Mouse (Mus musculus): Measurements from ENCODE around the gene Kazn.
A peak's percentile ranks its signal among the peaks of the same experiment; 100 is the strongest.

Gene Kazn

GRCm38 (mm10) chr4:142079629-142080486 lies 159.3 kb downstream of the Kazn start:
- peak in 1 of 2 experiments; percentile 16 for DNase-seq (ENCODE audit: low spot score in 2 of 2)

GRCm38 (mm10) chr4:142077572-142078271 lies 161.5 kb downstream of the Kazn start:
- DNase-seq (ENCODE audit: low spot score in 2 of 2), result peak; percentile 56 to 63

GRCm38 (mm10) chr4:142076883-142077282 lies 162.3 kb downstream of the Kazn start:
- DNase-seq (ENCODE audit: low spot score in 2 of 2), result no peak

- DNase-seq (ENCODE audit: low spot score in 2 of 2), result no peak
Observed at GRCm38 (mm10) chr4:142075931-142076330, 163.3 kb downstream of the Kazn start.

GRCm38 (mm10) chr4:142074060-142074732 lies 165.0 kb downstream of the Kazn start:
- no peak for DNase-seq (ENCODE audit: low spot score in 2 of 2)

GRCm38 (mm10) chr4:142071243-142071991 lies 167.8 kb downstream of the Kazn start:
- no peak for DNase-seq (ENCODE audit: low spot score in 2 of 2)

GRCm38 (mm10) chr4:142070840-142071239 lies 168.4 kb downstream of the Kazn start:
- DNase-seq (ENCODE audit: low spot score in 2 of 2), result no peak

- no peak for DNase-seq (ENCODE audit: low spot score in 2 of 2)
Observed at GRCm38 (mm10) chr4:142068899-142069812, 170.0 kb downstream of the Kazn start.

- no peak for DNase-seq (ENCODE audit: low spot score in 2 of 2)
Observed at GRCm38 (mm10) chr4:142066576-142066975, 172.6 kb downstream of the Kazn start.

GRCm38 (mm10) chr4:142065835-142066234 lies 173.4 kb downstream of the Kazn start:
- DNase-seq (ENCODE audit: low spot score in 2 of 2), result no peak

- no peak for DNase-seq (ENCODE audit: low spot score in 2 of 2)
Observed at GRCm38 (mm10) chr4:142065270-142065669, 173.9 kb downstream of the Kazn start.

GRCm38 (mm10) chr4:142064582-142065228 lies 174.5 kb downstream of the Kazn start:
- no peak for DNase-seq (ENCODE audit: low spot score in 2 of 2)

- no peak for DNase-seq (ENCODE audit: low spot score in 2 of 2)
Observed at GRCm38 (mm10) chr4:142063057-142063534, 176.1 kb downstream of the Kazn start.

GRCm38 (mm10) chr4:142061485-142062240 lies 177.5 kb downstream of the Kazn start:
- no peak for DNase-seq (ENCODE audit: low spot score in 2 of 2)

- no peak for DNase-seq (ENCODE audit: low spot score in 2 of 2)
Observed at GRCm38 (mm10) chr4:142060455-142061378, 178.5 kb downstream of the Kazn start.

GRCm38 (mm10) chr4:142059841-142060193 lies 179.4 kb downstream of the Kazn start:
- DNase-seq (ENCODE audit: low spot score in 2 of 2), result no peak

- no peak for DNase-seq (ENCODE audit: low spot score in 2 of 2)
Observed at GRCm38 (mm10) chr4:142059113-142059840, 179.9 kb downstream of the Kazn start.

Data from spleen, postnatal 36 days (tissue).